Mouse (Mus musculus): ENCODE results near the gene Donson. TPM values are rescaled to one million over a fixed set of nuclear protein-coding genes. Genes with fewer than 3 reads are reported as not detected.
A peak's percentile ranks its signal among the peaks of the same experiment; 100 is the strongest.

Gene Donson
- total and polyA plus RNA-seq, 3 experiments: 51.9 to 63.9 (median 62.5) TPM

DNA sequence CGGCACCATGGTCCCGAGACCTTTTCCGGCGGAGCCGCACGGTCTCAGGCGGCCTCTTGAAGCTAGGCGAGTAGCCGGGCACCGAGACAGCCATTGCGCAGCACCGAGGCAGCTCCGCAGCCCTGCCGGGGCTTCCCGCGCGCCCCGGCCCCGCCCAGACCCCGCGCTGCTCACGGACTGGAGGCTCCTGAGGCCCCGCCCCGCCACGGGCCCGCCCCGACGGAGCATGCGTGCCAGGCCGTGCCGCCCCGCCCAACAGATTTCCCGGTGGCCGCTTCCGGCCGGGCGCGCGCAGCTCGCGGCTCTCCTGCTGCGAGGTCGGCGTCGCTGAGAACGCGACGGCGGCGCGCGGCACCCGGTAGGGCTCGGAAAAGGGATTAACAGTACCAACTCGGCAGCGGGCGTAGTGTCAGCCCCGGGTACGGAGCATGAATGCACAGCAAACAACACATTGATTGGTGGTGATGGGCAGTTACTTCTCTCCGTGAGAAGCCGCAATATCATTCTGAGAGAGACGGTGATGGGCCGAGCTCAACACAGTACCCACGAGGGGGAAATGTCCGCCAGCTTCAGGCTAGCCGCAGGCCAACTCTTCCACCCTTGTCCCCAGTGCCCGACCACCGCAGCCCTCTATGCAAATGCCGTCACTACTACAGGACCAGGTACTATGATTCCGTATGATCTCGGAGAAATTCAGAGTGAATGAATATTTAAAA is at the start of gene Donson (continued):
- TF ChIP-seq MAZ (IDR thresholded peaks at IDR 0.05; ENCODE audit: low read depth, low read length): peak; percentile 55; the same call in 1 of the 2 replicates

GRCm38 (mm10) chr16:91736046-91736816 is 47.7 kb upstream of the Donson start:
- Histone ChIP-seq H3K9ac (ENCODE audit: insufficient read depth, low read depth) (no peak overlapping the region), H3K79me2 (replicated peaks; ENCODE audit: control insufficient read depth, extremely low read depth, insufficient read depth, poor library complexity, severe bottlenecking) (peaks cover 59% of the 10 kb centered on the region), H3K36me3 (replicated peaks in 1 of 2; ENCODE audit: control insufficient read depth in 1 of 2, insufficient read depth in 1 of 2, low read length in 1 of 2) (peaks cover 0 to 10% of the 10 kb centered on the region in 2 experiments), H3K27ac (ENCODE audit: insufficient read depth, low read depth) (no peak overlapping the region), H3K4me3 (replicated peaks in 1 of 3; ENCODE audit: low read depth in 2 of 3, low read length in 2 of 3, poor library complexity in 1 of 3) (no peak overlapping the region), H3K9me3 (replicated peaks; ENCODE audit: low read length) (no peaks in the 10 kb centered on the region), H3K4me2 (ENCODE audit: insufficient read depth, low read depth, poor library complexity, severe bottlenecking) (no peak overlapping the region), H3K4me1 (ENCODE audit: control insufficient read depth in 1 of 2, insufficient read depth in 2 of 2) (peaks cover 27 to 78% of the 10 kb centered on the region in 2 experiments), H3K27me3 (replicated peaks) (peaks cover 1% of the 10 kb centered on the region)
- in situ Hi-C loops (cut with MboI; ENCODE audit: low pct_ligation_motif_present, low pct_unique_long_range_greater_than_20kb, low sequenced_read_pairs): no loop called here
- TF ChIP-seq MXI1 (IDR thresholded peaks at IDR 0.05; ENCODE audit: low read depth, low read length) (no peak), IRF4 (IDR thresholded peaks at IDR 0.05; ENCODE audit: low read depth, low read length) (no peak), CHD2 (IDR thresholded peaks at IDR 0.05; ENCODE audit: low read length) (no peak), MAX (IDR thresholded peaks at IDR 0.05; ENCODE audit: low read length) (no peak), JUND (conservative IDR thresholded peaks at IDR 0.05; ENCODE audit: low read depth, low read length) (no peak), ETS1 (conservative IDR thresholded peaks at IDR 0.05; ENCODE audit: low read depth, low read length) (no peak), USF2 (conservative IDR thresholded peaks at IDR 0.05; ENCODE audit: low read depth, low read length) (no peak), EP300 (IDR thresholded peaks at IDR 0.05; ENCODE audit: low read length) (no peak), POLR2AphosphoS2 (IDR thresholded peaks at IDR 0.05; ENCODE audit: low read depth, low read length) (no peak), NELFE (IDR thresholded peaks at IDR 0.05; ENCODE audit: low read depth, low read length) (no peak), RCOR1 (conservative IDR thresholded peaks at IDR 0.05; ENCODE audit: low read depth, low read length) (no peak), ELF1 (IDR thresholded peaks at IDR 0.05; ENCODE audit: low read depth, low read length) (no peak), UBTF (IDR thresholded peaks at IDR 0.05; ENCODE audit: low read depth, low read length) (no peak), GABPA (IDR thresholded peaks at IDR 0.05; ENCODE audit: insufficient replicate concordance, low read depth, low read length) (no peak), PAX5 (IDR thresholded peaks at IDR 0.05; ENCODE audit: low read length) (no peak)
- no peak for DNase-seq (ENCODE audit: extremely low read depth)
- dilution Hi-C loops (cut with MboI; ENCODE audit: extremely low pct_ligation_motif_present, extremely low pct_unique_long_range_greater_than_20kb, low sequenced_read_pairs): no loop called here

DNA sequence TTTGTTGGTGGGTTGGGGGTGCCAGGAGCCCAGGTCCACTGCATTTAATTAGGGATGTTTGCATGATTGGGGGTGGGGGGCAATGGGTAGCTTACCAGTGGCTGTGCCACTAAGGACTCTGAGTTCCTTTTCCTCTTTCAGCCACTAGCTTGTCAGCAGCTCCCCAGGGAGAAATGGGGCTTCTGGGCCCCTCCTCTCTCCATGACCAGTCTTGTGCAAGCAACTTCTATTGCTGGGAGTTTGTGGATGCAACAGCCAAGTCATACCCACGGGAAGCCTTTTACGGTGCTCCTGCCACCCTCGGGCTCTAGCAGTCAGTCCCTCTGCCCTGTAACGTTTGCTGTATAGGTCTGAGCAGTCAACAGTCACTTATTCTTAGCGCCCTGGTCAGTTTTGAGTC is 46.2 kb upstream of the Donson start:
- H3K36me3 ChIP-seq (replicated peaks in 1 of 2; ENCODE audit: control insufficient read depth in 1 of 2, insufficient read depth in 1 of 2, low read length in 1 of 2): peaks cover 0 to 3% of the 10 kb centered on the region in 2 experiments
- H3K27me3 ChIP-seq (replicated peaks): peaks cover 10% of the 10 kb centered on the region
- no peaks in the 10 kb centered on the region for H3K9me3 ChIP-seq (replicated peaks; ENCODE audit: low read length)
- H3K4me1 ChIP-seq (ENCODE audit: control insufficient read depth in 1 of 2, insufficient read depth in 2 of 2): peaks cover 23 to 75% of the 10 kb centered on the region in 2 experiments
- DNase-seq (ENCODE audit: extremely low read depth): peak; percentile 65
- H3K9ac ChIP-seq (ENCODE audit: insufficient read depth, low read depth): no peak overlapping the region
- H3K4me3 ChIP-seq (replicated peaks in 1 of 3; ENCODE audit: low read depth in 2 of 3, low read length in 2 of 3, poor library complexity in 1 of 3): no peak overlapping the region
- peaks cover 68% of the 10 kb centered on the region for H3K79me2 ChIP-seq (replicated peaks; ENCODE audit: control insufficient read depth, extremely low read depth, insufficient read depth, poor library complexity, severe bottlenecking)
- dilution Hi-C loops (cut with MboI; ENCODE audit: extremely low pct_ligation_motif_present, extremely low pct_unique_long_range_greater_than_20kb, low sequenced_read_pairs): no loop called here
- H3K27ac ChIP-seq (ENCODE audit: insufficient read depth, low read depth): no peak overlapping the region
- TF ChIP-seq ETS1 (conservative IDR thresholded peaks at IDR 0.05; ENCODE audit: low read depth, low read length): peak; percentile 20; the same call in 1 of the 2 replicates
- peak; percentile 20; the same call in 1 of the 2 replicates for TF ChIP-seq IRF4 (IDR thresholded peaks at IDR 0.05; ENCODE audit: low read depth, low read length)
- TF ChIP-seq USF1 (IDR thresholded peaks at IDR 0.05; ENCODE audit: low read depth, low read length): no peak
- no peak for TF ChIP-seq NELFE (IDR thresholded peaks at IDR 0.05; ENCODE audit: low read depth, low read length)
- no peak for TF ChIP-seq CHD1 (IDR thresholded peaks at IDR 0.05; ENCODE audit: low read depth, low read length)
- 0 out of 2 replicates have a peak, but pooled peaks have one; percentile 9 for TF ChIP-seq MEF2A (IDR thresholded peaks at IDR 0.05; ENCODE audit: borderline replicate concordance, low read depth, low read length)
- peak; percentile 53; the same call in 1 of the 2 replicates for TF ChIP-seq MAZ (IDR thresholded peaks at IDR 0.05; ENCODE audit: low read depth, low read length)
- no peak overlapping the region for H3K4me2 ChIP-seq (ENCODE audit: insufficient read depth, low read depth, poor library complexity, severe bottlenecking)
- in situ Hi-C loops (cut with MboI; ENCODE audit: low pct_ligation_motif_present, low pct_unique_long_range_greater_than_20kb, low sequenced_read_pairs): no loop called here

Measured in CH12.LX (cell line).